Mouse (Mus musculus): ENCODE measurements around the gene Agtr2. TPM values are rescaled to one million over a fixed set of nuclear protein-coding genes. Genes with fewer than 3 reads are reported as not detected.
"Not testable (repeated sequence)": the region's sequence is repeated elsewhere in the genome, so short reads cannot be mapped to it uniquely, and the experiment has no call there.

Gene Agtr2
- total RNA-seq (2017): not detected in 3 replicates

GRCm38 (mm10) chrX:21484414-21484813 is at the start of gene Agtr2:
Gene Agtr2 (plus strand): TSS chrX:21484544.
- no peak for ATAC-seq (replicated peaks; ENCODE audit: insufficient number of reproducible peaks, low FRiP score, low TSS enrichment, poor library complexity, severe bottlenecking)

GRCm38 (mm10) chrX:21452519-21452918 is 31.8 kb upstream of the Agtr2 start:
- no peak for ATAC-seq (replicated peaks; ENCODE audit: insufficient number of reproducible peaks, low FRiP score, low TSS enrichment, poor library complexity, severe bottlenecking)

- no peak for ATAC-seq (replicated peaks; ENCODE audit: insufficient number of reproducible peaks, low FRiP score, low TSS enrichment, poor library complexity, severe bottlenecking)
These were observed 3.8 kb downstream of the Agtr2 start for GRCm38 (mm10) chrX:21488111-21488510.

- ATAC-seq (replicated peaks; ENCODE audit: insufficient number of reproducible peaks, low FRiP score, low TSS enrichment, poor library complexity, severe bottlenecking): no peak
These were observed 15.9 kb downstream of the Agtr2 start for GRCm38 (mm10) chrX:21500242-21500641.

GRCm38 (mm10) chrX:21507333-21507732 is 23.0 kb downstream of the Agtr2 start:
- not testable (repeated sequence) for ATAC-seq (replicated peaks; ENCODE audit: insufficient number of reproducible peaks, low FRiP score, low TSS enrichment, poor library complexity, severe bottlenecking)

- no peak for ATAC-seq (replicated peaks; ENCODE audit: insufficient number of reproducible peaks, low FRiP score, low TSS enrichment, poor library complexity, severe bottlenecking)
These were observed 38.2 kb downstream of the Agtr2 start for GRCm38 (mm10) chrX:21522590-21522989.

Other genes starting within 250 kb of the Agtr2 start
- gene Slc6a14, start 230.4 kb downstream of the Agtr2 start, total RNA-seq (2017): not detected in 3 replicates

All from monocyte, adult 5-6 weeks (primary cell).